Comparison of ENCODE assay signal across 11 mouse cellular contexts in the genomic region with DNA sequence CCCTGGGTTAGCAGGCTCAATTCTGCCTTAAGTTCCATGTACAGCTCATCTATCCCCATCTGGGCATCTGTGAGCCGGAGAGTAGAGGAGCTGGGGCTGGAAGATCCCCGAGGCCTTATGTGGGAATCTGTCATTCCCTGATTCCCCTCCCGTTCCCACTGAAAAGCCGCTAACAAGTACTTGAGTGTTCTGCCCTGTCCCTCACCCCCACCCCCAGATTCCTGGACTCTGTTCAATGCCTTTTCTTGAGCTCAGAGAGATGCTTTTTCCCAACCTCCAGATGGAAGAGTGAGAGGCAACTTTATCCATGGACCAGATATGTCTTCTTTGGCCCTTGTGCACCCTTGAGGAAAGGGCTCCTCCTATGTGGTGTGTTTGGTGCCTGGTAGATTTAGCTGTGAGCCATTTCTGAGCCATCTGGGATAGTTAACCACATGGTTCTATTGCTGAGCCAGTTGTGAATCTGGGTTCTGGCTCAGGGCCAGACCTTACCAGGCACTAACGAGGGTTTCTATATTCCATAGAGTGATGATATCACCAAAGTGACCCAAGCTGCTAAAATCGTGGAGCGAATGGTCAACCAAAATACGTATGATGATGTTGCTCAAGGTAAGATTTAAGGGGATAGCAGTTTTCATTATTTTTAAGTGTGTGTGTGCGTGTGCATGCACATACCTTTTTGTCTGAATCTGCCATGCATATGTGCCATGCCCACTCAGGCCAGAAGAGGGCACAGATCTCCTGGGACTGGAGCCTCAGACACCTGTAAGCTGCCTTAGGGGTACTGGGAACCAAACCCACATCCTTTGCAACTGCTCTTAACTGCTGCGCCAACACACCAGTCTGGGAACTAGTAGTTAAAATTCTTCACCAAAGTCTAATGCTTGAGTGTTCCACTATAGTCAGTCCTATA. TPM values are rescaled to one million over a fixed set of nuclear protein-coding genes. Genes with fewer than 3 reads are reported as not detected.
DNase-seq lines count a peak whose midpoint lies in the region; ATAC-seq and TF ChIP-seq lines count a peak whose summit lies in the region.
"Had no signal": no experiment of that assay in that cellular context is flagged by ENCODE, and none has a peak within 500 bp of the region (broad histone marks: within the 10 kb centered on the region; RNA-seq: fewer than 3 reads in every experiment).

No protein-coding gene starts in this region.

- no peak for TF ChIP-seq POLR2A in bone marrow macrophage, adult 2 months (IDR thresholded peaks at IDR 0.05; ENCODE audit: borderline replicate concordance, low read depth, low read length)

- no peaks in the 10 kb centered on the region for H3K4me1 ChIP-seq in lung, embryonic 14.5 days (ENCODE audit: insufficient read depth)
- peaks cover 3% of the 10 kb centered on the region; the same call in 1 of the 2 replicates for H3K4me1 ChIP-seq in bone marrow macrophage, adult 2 months (ENCODE audit: control insufficient read depth, insufficient read depth, low read length)

- no peak overlapping the region for H3K4me2 ChIP-seq in lung, embryonic 14.5 days
- H3K4me2 ChIP-seq: embryonic facial prominence, embryonic 13.5 days; hindbrain, embryonic 14.5 days had no signal

- H3K27ac ChIP-seq in gastrocnemius, adult 2 months: peak overlapping the region; percentile 75
- H3K27ac ChIP-seq in lung, embryonic 14.5 days (ENCODE audit: low read depth): no peak overlapping the region
- H3K27ac ChIP-seq in bone marrow macrophage, adult 2 months (ENCODE audit: insufficient read depth, low read depth, low read length): no peak overlapping the region
- H3K27ac ChIP-seq: embryonic facial prominence, embryonic 13.5 days; hindbrain, embryonic 14.5 days had no signal

- H3K9ac ChIP-seq in lung, embryonic 14.5 days: no peak overlapping the region
- H3K9ac ChIP-seq: embryonic facial prominence, embryonic 13.5 days; hindbrain, embryonic 14.5 days had no signal

- no peaks in the 10 kb centered on the region for H3K36me3 ChIP-seq in lung, embryonic 14.5 days (ENCODE audit: insufficient read depth)
- H3K36me3 ChIP-seq: embryonic facial prominence, embryonic 13.5 days had no signal

- 79% methylated on average over 10 of the region's 10 CpGs for WGBS in lung, embryonic 14.5 days

- H3K9me3 ChIP-seq in lung, embryonic 14.5 days (ENCODE audit: low read depth, low read length): no peaks in the 10 kb centered on the region
- H3K9me3 ChIP-seq: embryonic facial prominence, embryonic 13.5 days had no signal

- ATAC-seq in lung, embryonic 14.5 days (ENCODE audit: insufficient read depth): no peak
- no peak for ATAC-seq in frontal cortex, adult (ENCODE audit: low TSS enrichment)

- no peak for DNase-seq in gastrocnemius, adult 2 months
- no peak for DNase-seq in gastrocnemius, postnatal 4 days (ENCODE audit: low spot score in 2 of 2)
- no peak for DNase-seq in lung, embryonic 14.5 days
- no peak for DNase-seq in lung, postnatal 14 days
- peak; percentile 44 for DNase-seq in thymus, postnatal 0 days (ENCODE audit: low spot score)
- no peak for DNase-seq in yolk sac, embryonic 10.5 days (ENCODE audit: low spot score)
- DNase-seq: right cerebral cortex, postnatal 14 days had no signal

- no peak overlapping the region for H3K4me3 ChIP-seq in gastrocnemius, adult 2 months
- no peak overlapping the region for H3K4me3 ChIP-seq in lung, embryonic 14.5 days (ENCODE audit: low read depth, low read length)
- no peak overlapping the region for H3K4me3 ChIP-seq in bone marrow macrophage, adult 2 months (ENCODE audit: insufficient read depth, low read length)
- H3K4me3 ChIP-seq: embryonic facial prominence, embryonic 13.5 days had no signal

- intact Hi-C loops in gastrocnemius, adult 2 months (cut with DNase I): loop anchor here (5.0 to 10.0 kb wide), 3 partner anchors 38 to 143 kb away; a partner anchor contains a TSS

- peak; percentile 45 for TF ChIP-seq CTCF in gastrocnemius, adult 2 months (IDR thresholded peaks at IDR 0.05)
- peak; percentile 54 for TF ChIP-seq CTCF in lung, embryonic 14.5 days (IDR thresholded peaks at IDR 0.05; ENCODE audit: low read depth)
- TF ChIP-seq CTCF in bone marrow macrophage, adult 2 months (IDR thresholded peaks at IDR 0.05; ENCODE audit: low read depth, low read length): 0 out of 2 replicates have a peak, but pooled peaks have one; percentile 20

- H3K27me3 ChIP-seq in lung, embryonic 14.5 days (ENCODE audit: insufficient read depth, low read length): no peaks in the 10 kb centered on the region

RNA-seq across cellular contexts. Expression of a gene that starts 30.2 kb away (rescaled TPM):
- total RNA-seq in gastrocnemius, adult 2 months (2021): 10 to 100 TPM in 1 of 2 experiments, 1 to 10 TPM in 1; 9.1 to 11.9 TPM
- 10 to 100 TPM; 29.0 to 37.6 TPM for total RNA-seq in gastrocnemius, postnatal 4 days (2021)
- 11.5 and 15.4 TPM in 2 replicates for polyA plus RNA-seq in lung, embryonic 14.5 days (2014; fragmentation: Nextera tagmentation; extraction: Ambion mirVana)
- polyA plus RNA-seq in bone marrow macrophage, adult 2 months (2012; ENCODE audit: insufficient read depth, insufficient read length, missing spikeins): 1.0 and 1.5 TPM in 2 replicates
- polyA plus RNA-seq in thymus, postnatal 0 days (2015; fragmentation: Nextera tagmentation; extraction: Ambion mirVana): 10.3 and 10.5 TPM in 2 replicates

RNA-seq across cellular contexts. Expression of a gene that starts 40.4 kb away (rescaled TPM):
- under 1 TPM; 0.56 to 0.59 TPM for total RNA-seq in gastrocnemius, adult 2 months (2021)
- 1 to 10 TPM; 4.9 to 5.8 TPM for total RNA-seq in gastrocnemius, postnatal 4 days (2021)
- 2.7 and 3.1 TPM in 2 replicates for polyA plus RNA-seq in lung, embryonic 14.5 days (2014; fragmentation: Nextera tagmentation; extraction: Ambion mirVana)
- not detected in 2 replicates for polyA plus RNA-seq in bone marrow macrophage, adult 2 months (2012; ENCODE audit: insufficient read depth, insufficient read length, missing spikeins)
- polyA plus RNA-seq in thymus, postnatal 0 days (2015; fragmentation: Nextera tagmentation; extraction: Ambion mirVana): 0.60 and 0.91 TPM in 2 replicates

RNA-seq across cellular contexts. Expression of a gene that starts 40.6 kb away (rescaled TPM):
- 10 to 100 TPM; 18.0 to 24.3 TPM for total RNA-seq in gastrocnemius, adult 2 months (2021)
- total RNA-seq in gastrocnemius, postnatal 4 days (2021): 10 to 100 TPM; 20.1 to 24.4 TPM
- polyA plus RNA-seq in lung, embryonic 14.5 days (2014; fragmentation: Nextera tagmentation; extraction: Ambion mirVana): 2.0 and 3.3 TPM in 2 replicates
- polyA plus RNA-seq in bone marrow macrophage, adult 2 months (2012; ENCODE audit: insufficient read depth, insufficient read length, missing spikeins): 35.2 and 35.6 TPM in 2 replicates
- 1.6 and 2.7 TPM in 2 replicates for polyA plus RNA-seq in thymus, postnatal 0 days (2015; fragmentation: Nextera tagmentation; extraction: Ambion mirVana)
